Mouse (Mus musculus): ENCODE data around the gene Dbndd1.

DNA sequence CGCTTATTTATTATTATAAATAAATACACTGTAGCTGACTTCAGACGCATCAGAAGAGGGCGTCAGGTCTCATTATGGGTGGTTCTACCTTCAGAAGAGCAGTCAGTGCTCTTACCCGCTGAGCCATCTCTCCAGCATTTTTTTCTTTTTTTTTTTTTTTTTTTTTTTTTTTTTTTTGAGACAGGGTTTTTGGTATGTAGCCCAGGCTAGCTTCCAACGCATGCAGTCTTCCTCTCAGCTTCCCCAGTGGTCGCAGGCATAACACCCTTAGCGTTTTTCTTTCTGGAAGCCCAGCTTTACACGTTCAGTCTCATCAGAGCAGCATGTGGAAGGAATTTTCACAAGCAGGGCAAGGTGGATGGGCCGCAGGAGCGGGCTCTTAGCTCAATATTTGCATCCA is 2.9 kb upstream of the Dbndd1 start:
- TF ChIP-seq POLR2A (IDR thresholded peaks at IDR 0.05; ENCODE audit: insufficient read length, low read depth) (no peak), MAX (IDR thresholded peaks at IDR 0.05; ENCODE audit: low read depth) (no peak), REST (IDR thresholded peaks at IDR 0.05; ENCODE audit: insufficient read depth, insufficient read length) (no peak), POLR2AphosphoS2 (IDR thresholded peaks at IDR 0.05; ENCODE audit: insufficient read length, low read depth) (no peak), MYOG (IDR thresholded peaks at IDR 0.05; ENCODE audit: control insufficient read depth in 1 of 3, insufficient read depth in 1 of 3, insufficient read length in 2 of 3, low read depth in 2 of 3) (no peak), CEBPB (IDR thresholded peaks at IDR 0.05; ENCODE audit: insufficient read depth, poor library complexity, severe bottlenecking) (no peak), TCF12 (IDR thresholded peaks at IDR 0.05; ENCODE audit: insufficient read depth, poor library complexity, severe bottlenecking) (no peak), MYOD1 (IDR thresholded peaks at IDR 0.05; ENCODE audit: control insufficient read depth in 1 of 3, insufficient read length in 2 of 3, low read depth in 2 of 3) (no peak), SRF (IDR thresholded peaks at IDR 0.05; ENCODE audit: control insufficient read depth, insufficient read length, low read depth) (no peak), TCF3 (IDR thresholded peaks at IDR 0.05; ENCODE audit: insufficient read length, low read depth) (no peak), USF1 (IDR thresholded peaks at IDR 0.05; ENCODE audit: low read depth) (no peak)
